Mouse (Mus musculus) thymus, adult 2 months (tissue): Measurements from ENCODE around the gene Plekhs1.

Source experiments
- CTCF ChIP-seq: fragments of 200-500 bp; IDR thresholded peaks from 2 replicates; pipeline ENCODE4 v1.5.1; 2012; ENCODE audit warnings: mild to moderate bottlenecking, control low read depth, low read length, moderate library complexity, borderline replicate concordance; ENCODE audit not compliant: control insufficient read depth, poor library complexity, insufficient read depth; ENCODE audit errors: extremely low read depth
- POLR2A ChIP-seq: fragments of 200-500 bp; IDR thresholded peaks from 2 replicates; pipeline ENCODE4 v1.6.1; 2012; ENCODE audit warnings: mild to moderate bottlenecking, low read length, control low read depth, moderate library complexity; ENCODE audit not compliant: control insufficient read depth, poor library complexity, insufficient read depth; ENCODE audit errors: extremely low read depth

- TF ChIP-seq POLR2A (no peak), CTCF (0 out of 2 replicates have a peak, but pooled peaks have one; percentile 55)
Observed at GRCm38 (mm10) chr19:56422476-56423338, 38.7 kb upstream of the Plekhs1 start.
